Mouse (Mus musculus) left cerebral cortex, postnatal 14 days (tissue): ENCODE measurements around the gene Faap100. TPM values are rescaled to one million over a fixed set of nuclear protein-coding genes. Genes with fewer than 3 reads are reported as not detected.
"Not testable (repeated sequence)": the region's sequence is repeated elsewhere in the genome, so short reads cannot be mapped to it uniquely, and the experiment has no call there.

Experiments
- DNase-seq, 2 experiments: peaks; one replicate each; pipeline ENCODE4 v3.0.0; 2021 to 2022; ENCODE audit warnings: low spot score in 2 of 2, mixed read lengths in 1 of 2
- intact Hi-C: fragments of 180-260 bp; cut with DNase I; formaldehyde crosslinking; loops from one replicate; pipeline ENCODE4 v1.15.1; 2025
- long read RNA-seq, 2 experiments: library from polyadenylated mRNA; stranded (forward); transcript quantifications; one replicate each; pipeline ENCODE4 v2.0.0; 2021
- total RNA-seq, 2 experiments: library from RNA; stranded (reverse); gene quantifications; 2 replicates each; pipeline ENCODE4 v1.2.3; 2021

The Faap100 gene
- 10 to 100 TPM; 30.4 to 35.9 TPM for total RNA-seq
- long read RNA-seq, experiment 1, transcript Faap100-201 (10 exons, 3,193 nt): major isoform, 21 of 47 reads
- long read RNA-seq, experiment 1, transcript Faap100-204 (9 exons, 3,766 nt): minor isoform, 6 of 47 reads
- long read RNA-seq, experiment 1, partial matches to known transcripts: 9 of 47 reads
- long read RNA-seq, experiment 1, other reads (novel, unspliced or antisense): 7 of 47 reads
- long read RNA-seq, experiment 2, transcript Faap100-201 (10 exons, 3,193 nt): major isoform, 19 of 32 reads
- long read RNA-seq, experiment 2, partial matches to known transcripts: 5 of 32 reads
- long read RNA-seq, experiment 2, other reads (novel, unspliced or antisense): 2 of 32 reads

DNA sequence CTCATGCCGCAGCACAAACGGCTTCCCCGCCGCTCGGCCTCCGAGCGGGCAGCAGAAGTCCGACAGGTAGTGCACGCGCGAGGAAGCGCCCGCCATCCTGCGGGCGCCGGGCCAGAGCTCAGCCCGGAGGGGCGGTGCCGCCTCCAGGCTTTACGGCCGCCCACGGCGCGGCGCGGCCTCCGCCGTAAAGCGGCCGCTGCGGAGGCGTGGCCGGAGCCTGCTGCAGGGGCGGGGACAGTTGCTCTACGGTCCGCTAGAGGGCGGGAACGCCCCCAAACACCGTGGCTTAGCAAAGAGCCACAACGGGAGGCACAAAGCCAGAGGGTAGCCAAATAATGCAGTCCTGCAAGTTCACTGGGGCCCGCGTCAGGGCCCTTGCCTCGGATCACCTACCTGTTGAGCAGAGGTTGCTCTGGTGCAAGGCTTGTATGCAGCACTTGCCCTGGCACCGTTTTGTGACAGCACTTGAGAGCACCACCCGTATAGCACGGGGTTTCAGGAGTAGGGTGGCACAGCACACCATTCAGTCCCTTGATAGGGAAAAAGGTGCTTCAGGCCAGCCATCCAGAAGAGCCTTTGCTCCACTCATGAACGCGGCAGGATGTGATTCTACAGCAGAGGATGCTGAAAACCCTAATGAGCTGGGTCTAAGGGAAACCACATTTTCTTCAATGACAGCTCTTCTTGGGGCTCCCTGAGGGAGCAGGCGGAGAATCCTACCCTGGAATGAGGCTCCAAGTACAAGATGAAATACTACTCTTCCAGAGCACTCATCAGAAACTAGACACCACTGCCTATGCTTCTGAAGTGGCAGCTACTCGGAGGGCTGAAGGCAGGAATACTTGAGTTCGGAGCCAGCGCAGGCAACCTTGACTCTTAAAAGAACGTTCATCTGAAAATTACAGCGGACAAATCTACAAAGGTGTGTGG lies at the start of gene Faap100:
Gene Faap100 (minus strand): TSS at position 154 of the 930 bp plus-strand sequence.
- DNase-seq: peak; percentile 86 to 89
- intact Hi-C loops: no loop called here

DNA sequence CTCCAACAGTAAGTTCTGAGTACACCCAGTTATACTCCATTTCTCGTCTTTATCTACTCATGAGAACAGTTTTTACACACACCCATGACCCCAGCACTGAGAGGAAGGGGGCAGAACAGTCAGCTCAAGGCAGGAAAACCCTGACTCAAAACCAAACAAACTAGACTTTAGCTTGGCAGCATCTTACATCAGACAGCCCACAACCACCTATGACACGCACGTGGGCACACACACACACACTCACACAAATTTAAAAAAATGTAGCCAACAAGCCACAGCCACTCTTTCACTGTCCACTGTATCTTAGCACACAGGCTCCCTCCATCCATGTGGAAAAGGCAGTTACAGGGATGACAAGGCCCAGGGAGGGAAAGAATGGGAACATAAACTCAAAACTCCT lies 48.2 kb upstream of the Faap100 start:
- intact Hi-C loops: no loop called here
- no peak for DNase-seq

DNA sequence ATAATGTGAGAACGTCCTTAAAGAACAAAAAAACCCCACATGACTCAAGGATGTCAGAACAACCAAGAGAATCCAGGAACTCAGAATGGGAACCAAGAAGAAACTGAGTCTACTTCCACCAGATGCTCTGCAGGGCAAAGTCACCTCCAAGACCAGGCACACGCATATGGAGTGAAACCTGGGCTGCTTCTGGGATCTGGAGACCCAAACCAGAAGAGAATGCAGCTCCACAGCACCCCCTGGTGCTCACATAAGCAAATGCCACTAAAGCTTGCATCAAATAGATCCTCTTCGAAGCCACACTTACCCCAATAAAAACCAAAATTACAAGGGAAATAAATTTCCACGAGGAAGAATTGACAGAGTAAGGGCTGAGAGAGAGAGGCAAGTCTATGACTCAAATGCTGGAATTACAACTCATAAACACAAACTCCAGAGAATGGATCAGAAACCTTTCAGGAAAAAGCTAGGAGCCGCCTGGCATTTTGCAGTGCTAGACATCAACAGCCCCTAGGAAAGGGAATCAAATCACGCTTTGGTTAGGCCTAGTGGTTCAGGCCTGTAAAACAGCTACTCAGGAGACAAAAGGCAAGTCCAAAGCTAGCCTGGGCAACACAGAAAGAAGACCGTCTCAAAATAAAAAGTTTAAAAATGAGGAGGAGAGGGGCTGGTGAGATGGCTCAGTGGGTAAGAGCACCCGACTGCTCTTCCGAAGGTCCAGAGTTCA lies 45.2 kb upstream of the Faap100 start:
- intact Hi-C loops: no loop called here
- peak; percentile 59 to 74 for DNase-seq

DNA sequence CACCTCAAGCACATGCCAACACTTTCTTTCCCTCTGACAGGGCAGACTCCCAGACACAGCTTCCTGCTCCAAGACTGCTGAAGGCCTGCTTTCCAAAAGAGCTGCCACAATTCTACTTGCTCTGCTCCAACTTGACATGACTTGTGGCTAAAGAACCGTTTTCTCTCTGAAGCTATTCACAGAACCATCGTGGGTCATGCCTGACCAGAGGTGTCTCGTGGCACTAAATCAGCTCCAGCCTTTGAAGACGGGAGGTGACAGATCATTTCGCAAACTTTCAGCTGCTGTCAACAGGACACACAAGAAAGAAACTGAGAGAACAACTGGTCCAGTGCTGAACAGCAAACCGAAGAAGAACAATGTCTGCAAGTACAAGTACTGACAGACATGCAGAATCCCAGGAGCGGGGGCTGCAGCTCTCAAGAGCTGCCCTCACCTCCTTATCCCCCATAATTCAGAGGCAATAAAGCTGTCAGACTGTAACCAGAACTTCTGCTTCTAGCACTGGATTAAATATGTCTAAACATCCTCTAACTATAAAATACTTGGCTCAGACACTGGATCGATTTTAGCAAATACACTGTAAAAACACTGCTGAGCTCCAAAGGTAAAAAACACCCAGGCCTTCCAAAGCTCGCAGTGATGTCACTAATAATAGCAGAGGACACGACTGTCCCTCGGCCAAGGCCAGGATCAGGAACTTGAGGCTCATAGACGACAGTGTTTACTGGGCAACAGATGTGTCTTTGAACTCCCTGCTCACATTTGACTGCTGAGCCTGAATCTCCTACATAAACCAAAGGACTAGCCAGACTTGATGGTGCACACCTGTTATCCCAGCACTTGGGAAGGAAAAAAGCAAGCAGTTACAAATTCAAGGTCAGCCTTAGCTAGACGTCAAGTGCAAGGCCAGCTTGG lies 44.3 kb upstream of the Faap100 start:
- DNase-seq: no peak
- intact Hi-C loops: no loop called here

DNA sequence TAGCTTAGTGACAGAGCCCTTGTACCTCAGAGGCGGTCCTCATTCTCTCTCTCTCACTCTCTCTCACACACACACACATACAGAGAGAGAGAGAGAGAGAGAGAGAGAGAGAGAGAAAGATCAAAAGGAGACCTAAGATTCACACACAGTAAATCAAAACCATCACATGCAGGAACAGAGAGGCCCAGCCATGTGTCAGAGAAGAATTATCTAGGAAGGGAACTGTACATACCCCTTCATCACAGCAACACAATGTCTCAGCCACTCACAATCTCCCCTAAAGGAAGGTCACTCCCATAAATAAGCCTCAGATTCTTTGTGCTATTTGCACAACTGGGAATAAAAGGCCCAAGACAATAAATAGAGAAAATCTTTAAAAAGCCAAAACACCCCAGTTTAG lies 40.0 kb upstream of the Faap100 start:
- intact Hi-C loops: no loop called here
- DNase-seq: no peak

DNA sequence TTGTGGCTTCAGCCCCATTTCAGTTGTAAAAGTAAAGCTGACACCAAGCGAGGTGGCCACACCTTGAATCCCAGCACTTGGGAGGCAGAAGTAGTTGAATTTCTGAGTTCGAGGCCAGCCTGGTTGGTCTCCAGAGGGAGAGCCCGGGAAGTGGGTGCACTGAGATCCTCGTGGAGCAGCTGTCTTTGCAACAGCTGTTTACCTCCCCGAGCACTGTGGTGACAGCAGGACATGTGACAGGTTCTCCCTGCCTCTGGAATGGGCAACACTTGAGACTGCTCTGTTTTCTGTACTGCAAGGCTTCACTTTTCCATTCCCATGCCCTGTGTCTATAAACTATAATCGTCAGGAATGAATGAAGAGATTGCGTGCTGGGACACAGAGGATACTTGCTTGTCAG lies 39.3 kb upstream of the Faap100 start:
- intact Hi-C loops: no loop called here

DNA sequence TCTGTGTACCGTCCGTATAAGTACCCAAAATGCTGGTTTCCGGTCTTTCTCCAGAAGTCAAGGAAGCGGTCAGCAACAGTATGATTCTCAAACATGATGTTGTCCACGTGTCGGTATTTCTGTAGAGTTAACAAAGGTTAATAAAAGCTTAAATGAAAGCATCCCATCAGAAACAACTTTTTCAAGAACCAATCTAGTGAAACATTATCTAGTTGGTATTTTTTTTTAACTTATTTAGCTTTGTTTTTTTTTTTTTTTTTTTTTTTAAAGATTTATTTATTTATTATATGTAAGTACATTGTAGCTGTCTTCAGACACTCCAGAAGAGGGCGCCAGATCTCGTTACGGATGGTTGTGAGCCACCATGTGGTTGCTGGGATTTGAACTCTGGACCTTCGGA lies 35.1 kb upstream of the Faap100 start:
- intact Hi-C loops: loop anchor here (2.0 kb wide), 1 partner anchor 17 kb away; no protein-coding TSS in a partner anchor
- not testable (repeated sequence) for DNase-seq

More for the DNA sequence above, 39.3 kb upstream of the Faap100 start:
- DNase-seq: no peak

DNA sequence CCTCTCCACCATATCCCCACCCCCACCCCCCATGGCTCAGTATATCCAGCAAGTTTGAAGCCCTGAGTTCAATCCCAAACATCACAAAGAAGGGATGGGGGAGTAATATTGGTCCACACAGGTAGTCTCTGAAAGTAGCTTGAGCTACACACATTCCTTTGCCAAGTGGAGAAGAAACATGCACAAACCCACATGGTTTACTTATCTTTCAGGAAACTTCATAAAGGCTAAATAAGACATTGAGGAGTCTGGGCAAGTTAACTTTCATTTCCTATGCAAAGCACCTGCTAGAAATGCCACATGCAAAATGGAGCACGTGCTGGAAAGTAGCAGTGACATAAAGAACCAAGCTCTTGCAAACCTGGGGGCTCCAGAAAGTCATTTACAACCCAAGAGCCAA lies 27.9 kb upstream of the Faap100 start:
- DNase-seq: no peak
- intact Hi-C loops: no loop called here

DNA sequence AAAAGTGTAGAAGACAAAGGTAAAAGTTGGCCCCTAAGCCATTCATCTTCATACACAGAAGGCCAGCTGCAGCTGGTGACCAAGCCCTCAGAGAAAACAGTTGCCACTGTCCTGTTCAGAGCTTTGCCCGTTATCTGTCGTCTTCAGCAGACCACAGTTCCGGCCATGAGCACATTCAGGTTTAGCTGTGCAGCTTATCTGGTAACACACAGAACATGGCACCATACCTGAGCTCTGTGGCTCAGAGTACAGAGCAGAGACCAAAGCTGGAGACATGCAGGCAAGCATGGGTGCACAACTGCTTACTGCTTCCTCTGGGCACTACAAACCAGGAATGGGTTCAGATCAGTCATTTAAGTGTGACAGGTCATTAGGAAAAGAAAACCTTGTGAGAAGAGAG lies 27.3 kb upstream of the Faap100 start:
- intact Hi-C loops: no loop called here

DNA sequence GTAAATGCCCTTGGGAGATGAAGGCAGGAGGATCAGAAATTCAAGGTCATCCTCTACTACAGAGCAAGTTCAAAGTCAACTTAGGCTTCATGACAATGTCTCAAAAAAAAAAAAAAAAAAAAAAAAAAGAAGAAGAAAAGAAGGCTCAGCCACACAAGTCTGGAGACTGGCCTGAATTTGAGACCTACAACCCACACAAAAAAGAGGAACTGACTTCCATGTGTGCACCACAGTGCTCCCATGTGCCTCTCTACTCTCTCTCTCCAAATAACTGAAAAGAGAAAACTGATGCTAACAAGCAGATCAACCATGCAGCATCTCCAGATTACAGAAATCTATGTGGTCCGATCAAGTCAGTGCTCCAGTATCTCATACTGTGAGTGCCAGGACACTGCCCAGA lies 26.2 kb upstream of the Faap100 start:
- no peak for DNase-seq
- intact Hi-C loops: no loop called here

More for the DNA sequence above, 27.3 kb upstream of the Faap100 start:
- DNase-seq: no peak

DNA sequence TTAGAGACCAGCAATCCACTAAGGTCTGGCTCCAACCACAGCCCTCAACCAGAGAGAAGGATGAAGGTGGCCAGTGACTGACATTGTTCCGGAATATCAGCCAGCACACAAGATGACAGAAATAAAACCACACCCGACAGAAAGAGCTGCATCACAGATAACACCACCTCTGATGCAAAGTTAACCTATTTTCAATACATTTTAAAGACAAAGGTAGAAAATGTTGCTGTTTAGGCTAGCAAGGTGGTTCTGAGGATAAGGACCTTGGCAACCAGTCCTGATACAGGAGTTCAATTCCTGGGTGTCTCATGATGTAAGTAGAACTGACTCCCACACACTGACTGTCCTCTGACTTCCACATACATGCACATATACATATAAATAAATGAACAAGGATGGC lies 20.8 kb upstream of the Faap100 start:
- intact Hi-C loops: no loop called here
- no peak for DNase-seq

DNA sequence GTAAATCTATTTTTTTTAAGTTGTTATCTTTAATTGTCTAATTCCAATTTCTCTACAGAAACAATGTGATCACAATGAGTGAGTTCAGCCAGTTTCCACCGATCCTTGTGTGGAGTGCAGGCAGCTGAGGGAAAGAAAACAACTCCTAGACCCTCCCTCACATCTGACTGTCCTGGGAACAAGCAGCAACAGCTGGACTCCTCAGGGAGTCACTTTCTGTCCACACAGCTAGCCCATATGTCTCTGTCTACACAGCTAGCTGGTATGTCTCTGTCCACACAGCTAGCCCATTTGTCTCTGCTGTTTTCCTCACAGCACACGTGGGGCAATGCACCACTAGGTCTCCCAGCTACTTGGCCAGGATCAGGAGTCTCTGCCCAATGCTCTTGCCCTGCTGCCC lies 19.0 kb upstream of the Faap100 start:
- no peak for DNase-seq
- intact Hi-C loops: no loop called here

DNA sequence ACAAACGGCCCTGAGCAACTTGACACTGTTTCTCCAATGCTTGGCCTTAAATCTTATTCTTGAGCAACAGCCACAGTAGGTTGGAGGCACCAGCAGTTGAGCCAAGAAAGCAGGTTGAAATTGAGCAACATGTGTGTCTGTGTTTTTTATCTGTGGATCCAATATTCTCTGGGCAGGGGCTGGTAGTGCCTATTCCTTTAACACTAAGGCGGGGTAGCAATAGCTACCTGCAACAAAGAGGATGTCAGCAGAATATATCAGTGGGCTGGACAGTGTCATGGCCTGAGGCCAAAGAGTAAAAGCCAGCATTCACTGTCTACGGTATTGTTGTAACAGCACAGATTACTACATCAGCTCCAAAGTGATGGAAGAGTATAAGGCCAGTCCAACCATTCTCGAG lies 17.1 kb upstream of the Faap100 start:
- no peak for DNase-seq
- intact Hi-C loops: no loop called here

DNA sequence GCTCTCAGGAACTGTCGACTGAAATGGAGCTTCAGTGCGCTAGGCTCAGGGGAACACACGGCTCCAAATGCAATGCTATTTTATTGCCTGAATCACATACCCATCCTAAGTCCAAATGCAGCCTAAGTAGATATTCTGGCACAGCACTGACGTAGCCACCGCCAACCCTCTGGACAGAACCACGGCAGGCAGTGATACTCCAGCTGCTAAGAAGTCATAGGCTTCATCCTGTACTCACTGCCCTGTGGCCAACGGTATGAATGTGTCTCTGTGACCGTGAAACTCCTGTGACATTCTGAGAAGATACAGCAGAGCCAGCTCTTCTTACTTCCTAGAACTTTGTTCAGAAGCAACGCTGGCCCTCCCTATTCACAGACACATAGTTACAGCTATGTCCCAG lies 10.0 kb upstream of the Faap100 start:
- no peak for DNase-seq
- intact Hi-C loops: no loop called here

DNA sequence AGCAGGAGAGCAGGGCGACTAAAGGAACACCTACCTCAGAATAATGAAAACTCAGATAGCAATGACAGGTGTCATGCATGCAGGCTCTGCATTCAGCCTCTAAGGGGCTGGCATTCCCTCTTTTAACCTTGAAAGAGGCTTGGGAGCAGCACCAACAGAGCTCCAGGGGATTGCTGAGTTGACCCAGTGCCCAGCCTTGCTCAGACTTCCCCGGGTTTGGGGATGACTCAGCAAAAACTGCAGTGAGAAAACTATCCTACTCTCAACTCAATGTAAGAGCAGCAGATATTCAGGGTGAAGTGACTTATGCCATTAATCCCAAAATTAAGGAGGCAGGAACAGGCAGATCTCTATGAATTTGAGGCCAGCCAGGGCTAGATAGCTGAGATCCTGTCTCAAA lies 8.6 kb upstream of the Faap100 start:
- DNase-seq: no peak
- intact Hi-C loops: no loop called here

DNA sequence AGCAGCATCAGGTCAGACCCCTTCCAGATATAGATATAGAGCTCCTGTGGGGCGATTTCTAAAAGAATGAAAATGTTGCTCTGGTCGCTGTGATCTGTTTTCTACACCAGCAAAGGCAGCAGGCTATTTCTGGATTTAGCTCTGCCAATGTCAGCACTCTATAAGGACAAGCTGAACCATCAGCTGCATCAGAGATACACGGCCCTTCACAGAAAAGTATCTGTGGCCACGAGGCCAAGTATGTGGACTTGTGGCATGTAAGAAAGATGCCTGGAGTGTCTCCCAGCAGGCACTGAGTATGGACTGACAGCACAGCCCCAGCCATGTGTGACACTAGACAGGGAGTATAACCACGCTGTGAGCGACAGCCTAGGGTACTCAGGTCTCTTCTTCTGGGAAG lies 8.1 kb upstream of the Faap100 start:
- DNase-seq: no peak
- intact Hi-C loops: no loop called here

DNA sequence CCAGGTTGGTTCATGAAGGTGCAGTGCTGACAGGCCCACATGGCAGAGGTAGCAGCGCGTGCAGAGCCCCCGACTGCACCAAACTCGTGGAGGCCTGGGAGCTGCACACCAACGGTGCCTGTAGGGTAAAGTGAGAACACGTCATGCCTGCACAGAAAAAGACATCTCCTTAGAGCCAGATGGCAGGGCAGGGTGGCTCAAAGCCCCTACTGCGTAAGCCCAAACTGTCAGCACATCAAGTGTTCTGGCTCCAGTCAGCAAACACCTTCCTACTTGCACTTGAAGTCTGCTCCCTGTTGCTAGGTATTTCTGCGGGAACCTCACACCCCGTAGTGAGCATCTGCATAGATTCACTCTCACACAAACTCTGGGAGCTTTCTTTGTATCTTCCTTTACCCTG lies 3.9 kb upstream of the Faap100 start:
- intact Hi-C loops: no loop called here
- DNase-seq: peak; percentile 33 to 77

DNA sequence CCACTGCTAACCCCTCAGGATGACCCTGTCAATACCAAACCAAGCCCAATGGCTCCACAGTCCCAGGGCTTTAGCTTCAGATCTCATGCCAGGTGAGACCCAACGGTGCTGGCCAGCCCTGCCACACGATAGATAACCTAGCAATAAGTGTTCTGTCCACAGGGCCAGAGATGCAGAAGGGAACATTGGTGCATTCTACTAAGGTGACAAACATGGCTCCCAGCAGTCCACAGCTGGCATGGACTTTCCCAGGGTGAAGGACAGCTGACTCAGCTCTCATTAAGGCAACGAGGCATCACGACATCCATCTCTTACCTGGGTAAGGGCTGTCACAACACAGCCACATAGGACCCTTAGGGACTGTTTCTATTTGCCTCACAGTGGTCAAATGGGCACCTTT lies 2.6 kb upstream of the Faap100 start:
- DNase-seq: no peak
- intact Hi-C loops: no loop called here

DNA sequence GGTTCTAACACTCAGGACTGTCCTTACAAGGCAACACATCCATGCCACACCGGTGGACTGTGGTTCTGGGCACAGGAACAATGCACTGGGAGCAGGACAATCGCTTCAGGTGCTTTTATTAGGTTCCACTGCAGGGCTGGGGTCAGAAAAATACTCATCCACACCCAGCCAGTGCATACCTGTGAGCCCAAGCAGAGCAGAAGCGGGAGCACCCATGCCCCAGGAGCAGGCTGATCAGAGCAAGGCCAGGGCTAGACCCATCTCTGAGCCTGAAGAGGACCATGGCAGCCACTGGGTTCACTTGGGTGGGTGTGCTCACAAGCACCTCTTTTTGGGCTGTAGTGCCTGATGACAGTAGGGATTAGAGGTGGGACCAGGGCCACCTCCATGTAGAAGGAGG lies 1.7 kb upstream of the Faap100 start:
- no peak for DNase-seq
- intact Hi-C loops: no loop called here
